Mouse (Mus musculus) midbrain, postnatal 0 days (tissue): Measurements from ENCODE around the gene Anapc1. TPM values are rescaled to one million over a fixed set of nuclear protein-coding genes. Genes with fewer than 3 reads are reported as not detected.

ENCODE experiments used
- ATAC-seq: fragments of 200-750 bp; cut with Nextera tagmentation; 2 replicates; pipeline ENCODE4 v1.8.0; 2017; ENCODE audit warnings: moderate number of reproducible peaks, mild to moderate bottlenecking, moderate TSS enrichment, moderate library complexity; ENCODE audit not compliant: low FRiP score
- DNase-seq: peaks from one replicate; pipeline ENCODE4 v3.0.0-alpha.2; 2015; ENCODE audit warnings: low spot score
- H3K27ac ChIP-seq: fragments of 300-500 bp; sonication (generic); 2 replicates; pipeline ENCODE4 v1.5.1; 2014; ENCODE audit warnings: low read depth, mild to moderate bottlenecking, low read length, mixed read lengths
- H3K27me3 ChIP-seq: fragments of 300-500 bp; sonication (generic); 2 replicates; pipeline ENCODE4 v1.6.1; 2014; ENCODE audit warnings: low read length, control low read depth, mixed read lengths; ENCODE audit not compliant: insufficient read depth
- H3K36me3 ChIP-seq: fragments of 300-500 bp; sonication (generic); 2 replicates; pipeline ENCODE4 v1.6.1; 2014; ENCODE audit warnings: low read length, control low read depth, mixed read lengths; ENCODE audit not compliant: insufficient read depth
- H3K4me1 ChIP-seq: fragments of 300-500 bp; sonication (generic); 2 replicates; pipeline ENCODE4 v1.6.1; 2014; ENCODE audit warnings: mild to moderate bottlenecking, control low read depth, antibody characterized with exemption, low read length, mixed read lengths; ENCODE audit not compliant: insufficient read depth
- H3K4me2 ChIP-seq: fragments of 300-500 bp; sonication (generic); 2 replicates; pipeline ENCODE4 v1.6.1; 2014; ENCODE audit warnings: low read depth, mild to moderate bottlenecking, low read length, mixed read lengths; ENCODE audit not compliant: poor library complexity, severe bottlenecking
- H3K4me3 ChIP-seq: fragments of 300-500 bp; sonication (generic); 2 replicates; pipeline ENCODE4 v1.5.1; 2014; ENCODE audit warnings: low read depth, mild to moderate bottlenecking, low read length, moderate library complexity
- H3K9ac ChIP-seq: fragments of 300-500 bp; sonication (generic); replicated peaks from 2 replicates; pipeline ENCODE4 v1.6.1; 2014; ENCODE audit warnings: mild to moderate bottlenecking, low read length, moderate library complexity, mixed read lengths; ENCODE audit not compliant: poor library complexity, severe bottlenecking
- H3K9me3 ChIP-seq: fragments of 300-500 bp; sonication (generic); 2 replicates; pipeline ENCODE4 v1.6.1; 2016; ENCODE audit warnings: low read length, control low read depth
- CTCF ChIP-seq: IDR thresholded peaks from 2 replicates; pipeline ENCODE4 v1.5.1; 2016; ENCODE audit warnings: antibody characterized with exemption, mild to moderate bottlenecking
- whole genome bisulfite sequencing: fragments of 180-500 bp; shearing (Covaris S2); extraction: QIAGEN DNeasy Blood & Tissue Kit; methylation state at CpG from one replicate; pipeline ENCODE4 v1.1.7; 2014; 5-methylcytosine and 5-hydroxymethylcytosine counted together
- polyA plus RNA-seq: library from polyadenylated mRNA; unstranded; fragments of >200 nt; fragmentation: Nextera tagmentation; extraction: Ambion mirVana; gene quantifications from 2 replicates; pipeline ENCODE4 v1.2.1, GENCODE M21; 2015
- total RNA-seq: library from RNA; depleted of rRNA; stranded (reverse); fragments of >200 nt; gene quantifications from 2 replicates; pipeline ENCODE4 v1.2.3, GENCODE M21; 2014

The Anapc1 gene
- total and polyA plus RNA-seq, 2 experiments from 2014 or later = 25.3 to 65.2 TPM

GRCm38 (mm10) chr2:128611178-128611577, 76.0 kb downstream of the Anapc1 start:
- no peak for TF ChIP-seq CTCF
- Histone ChIP-seq H3K4me2 (no peak overlapping the region), H3K27ac (no peak overlapping the region), H3K4me3 (no peak overlapping the region), H3K27me3 (no peaks in the 10 kb centered on the region), H3K4me1 (no peaks in the 10 kb centered on the region), H3K9me3 (no peaks in the 10 kb centered on the region), H3K36me3 (peaks cover 40% of the 10 kb centered on the region), H3K9ac (no peak overlapping the region)
- no peak for DNase-seq
- 96% methylated on average over 8 of the region's 8 CpGs for WGBS
- no peak for ATAC-seq

- Histone ChIP-seq H3K27ac (no peak overlapping the region), H3K4me2 (no peak overlapping the region), H3K4me1 (no peaks in the 10 kb centered on the region), H3K4me3 (no peak overlapping the region), H3K9ac (no peak overlapping the region), H3K27me3 (no peaks in the 10 kb centered on the region), H3K9me3 (no peaks in the 10 kb centered on the region; the same call in 1 of the 2 replicates), H3K36me3 (peaks cover 26% of the 10 kb centered on the region)
- ATAC-seq (no peak), DNase-seq (no peak)
- 82% methylated on average over 5 of the region's 5 CpGs for WGBS
- no peak for TF ChIP-seq CTCF
These were observed 77.9 kb downstream of the Anapc1 start for GRCm38 (mm10) chr2:128609286-128609685.

GRCm38 (mm10) chr2:128601534-128601933, 85.7 kb downstream of the Anapc1 start:
- WGBS = 10% methylated on average over 2 of the region's 2 CpGs
- Histone ChIP-seq H3K9ac (no peak overlapping the region), H3K9me3 (no peaks in the 10 kb centered on the region; the same call in 1 of the 2 replicates), H3K27me3 (no peaks in the 10 kb centered on the region), H3K27ac (no peak overlapping the region), H3K4me1 (no peaks in the 10 kb centered on the region), H3K36me3 (no peaks in the 10 kb centered on the region), H3K4me3 (no peak overlapping the region), H3K4me2 (no peak overlapping the region)
- no peak for TF ChIP-seq CTCF
- DNase-seq (peak; percentile 4), ATAC-seq (no peak)

GRCm38 (mm10) chr2:128592301-128592700, 94.9 kb downstream of the Anapc1 start:
- DNase-seq (no peak), ATAC-seq (no peak)
- 83% methylated on average over 7 of the region's 7 CpGs for WGBS
- H3K27me3 ChIP-seq = no peaks in the 10 kb centered on the region
- H3K4me1 ChIP-seq = no peaks in the 10 kb centered on the region
- no peaks in the 10 kb centered on the region for H3K36me3 ChIP-seq
- no peak overlapping the region for H3K9ac ChIP-seq
- no peak overlapping the region for H3K4me3 ChIP-seq
- TF ChIP-seq CTCF = no peak
- no peaks in the 10 kb centered on the region for H3K9me3 ChIP-seq
- no peak overlapping the region for H3K27ac ChIP-seq
- no peak overlapping the region for H3K4me2 ChIP-seq

GRCm38 (mm10) chr2:128590909-128591308, 96.3 kb downstream of the Anapc1 start, which contains the start of gene Spdye4c:
Gene Spdye4c, plus strand, starts transcription at chr2:128591209.
- Histone ChIP-seq H3K4me2 (no peak within 1 kb of the TSS), H3K27ac (no peak within 1 kb of the TSS), H3K4me1 (no peaks in the 10 kb centered on the region), H3K4me3 (no peak within 1 kb of the TSS), H3K9ac (no peak within 1 kb of the TSS), H3K9me3 (no peaks in the 10 kb centered on the region), H3K27me3 (no peaks in the 10 kb centered on the region), H3K36me3 (no peaks in the 10 kb centered on the region)
- no peak for TF ChIP-seq CTCF
- WGBS = 92% methylated on average over 3 of the region's 3 CpGs
- ATAC-seq = no peak
- DNase-seq = no peak

GRCm38 (mm10) chr2:128582881-128583280, 104.3 kb downstream of the Anapc1 start:
- DNase-seq (no peak), ATAC-seq (no peak)
- WGBS = 78% methylated on average over 5 of the region's 5 CpGs
- Histone ChIP-seq H3K27ac (no peak overlapping the region), H3K4me3 (no peak overlapping the region), H3K4me1 (no peaks in the 10 kb centered on the region), H3K36me3 (no peaks in the 10 kb centered on the region), H3K9me3 (no peaks in the 10 kb centered on the region), H3K27me3 (no peaks in the 10 kb centered on the region), H3K4me2 (no peak overlapping the region), H3K9ac (no peak overlapping the region)
- TF ChIP-seq CTCF = no peak
